Mouse (Mus musculus): ENCODE results near the gene Tex36.

The Tex36 gene

DNA sequence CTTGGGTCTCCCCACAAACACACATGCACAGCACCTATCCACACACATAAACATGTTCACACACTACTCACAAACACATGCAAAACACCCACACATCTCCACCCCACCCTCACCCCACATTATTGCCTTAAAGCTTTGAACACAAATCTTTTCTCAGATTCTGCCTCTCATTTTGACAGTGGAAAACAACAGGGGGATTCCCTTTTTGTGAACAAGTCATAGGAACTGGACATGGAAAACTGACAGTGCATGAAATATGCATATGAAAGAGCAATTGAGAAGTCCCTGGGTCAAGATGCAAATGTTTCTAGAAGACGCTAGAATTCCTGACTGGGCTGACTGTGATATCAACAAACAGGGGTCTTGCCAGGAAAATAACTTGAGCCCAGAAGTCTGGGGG is 1.4 kb downstream of the Tex36 start:
- intact Hi-C loops (cut with DNase I): no loop called here

GRCm38 (mm10) chr7:133591750-133592149 is 10.2 kb downstream of the Tex36 start:
- intact Hi-C loops (cut with DNase I): no loop called here

GRCm38 (mm10) chr7:133583216-133583615 is 18.7 kb downstream of the Tex36 start:
- intact Hi-C loops (cut with DNase I): no loop called here

- intact Hi-C loops (cut with DNase I): no loop called here
Measured at GRCm38 (mm10) chr7:133580296-133580640, 21.7 kb downstream of the Tex36 start.

- intact Hi-C loops (cut with DNase I): no loop called here
Measured at GRCm38 (mm10) chr7:133579491-133580295, 22.3 kb downstream of the Tex36 start.

DNA sequence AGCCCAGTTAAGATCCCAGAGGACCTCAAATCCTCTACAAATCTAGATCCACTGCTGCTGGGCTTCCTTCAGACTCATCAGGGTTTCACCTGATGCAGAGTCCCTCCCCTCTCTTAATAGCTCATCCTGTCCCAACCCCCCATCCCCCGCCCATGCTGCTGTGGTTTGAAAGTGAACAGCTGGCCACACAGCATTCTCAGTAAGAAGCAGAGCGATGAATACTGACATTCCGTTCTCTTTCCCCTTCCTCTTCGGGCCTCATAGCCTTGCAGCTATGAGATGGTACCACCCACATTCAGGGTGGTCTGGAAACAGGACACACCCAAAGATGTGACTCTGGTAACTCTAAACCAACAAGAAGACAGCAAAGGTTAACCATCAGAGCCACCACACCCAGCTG is 25.1 kb downstream of the Tex36 start:
- intact Hi-C loops (cut with DNase I): no loop called here

- intact Hi-C loops (cut with DNase I): no loop called here
Measured at GRCm38 (mm10) chr7:133576281-133576680, 25.7 kb downstream of the Tex36 start.

- intact Hi-C loops (cut with DNase I): no loop called here
Measured at GRCm38 (mm10) chr7:133571927-133572326, 30.0 kb downstream of the Tex36 start.

DNA sequence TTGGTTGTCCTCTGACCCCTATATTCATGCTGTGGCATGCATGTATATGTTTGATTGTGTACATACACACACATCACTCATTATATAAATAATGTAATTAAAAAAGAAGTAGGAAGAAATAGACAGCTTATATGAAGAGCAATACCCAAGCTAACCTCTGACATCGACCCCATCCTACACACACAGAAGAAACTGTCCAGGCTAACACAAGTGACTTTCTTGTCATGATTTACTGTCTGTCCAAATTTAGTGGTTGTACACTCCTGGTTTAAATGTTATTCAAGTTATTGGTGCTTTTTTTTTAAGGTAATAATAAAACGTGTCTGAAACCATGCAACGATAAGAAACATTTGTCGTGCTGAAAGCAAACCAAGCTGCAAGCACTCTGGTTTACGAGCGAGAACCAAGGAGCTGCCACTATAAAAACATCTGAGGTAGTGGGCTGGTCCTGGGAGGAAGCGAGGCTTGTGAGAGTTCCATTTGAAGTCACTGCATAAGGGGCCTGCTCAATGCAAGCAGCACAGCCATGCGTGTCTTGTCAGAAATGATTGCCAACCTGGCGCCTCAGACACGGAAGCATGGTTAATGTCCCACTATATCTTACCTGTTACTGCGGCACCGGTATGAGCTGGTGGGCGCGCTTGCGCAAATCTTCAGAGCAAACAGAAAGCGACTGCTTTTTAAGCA is 32.6 kb downstream of the Tex36 start:
- intact Hi-C loops (cut with DNase I): no loop called here

DNA sequence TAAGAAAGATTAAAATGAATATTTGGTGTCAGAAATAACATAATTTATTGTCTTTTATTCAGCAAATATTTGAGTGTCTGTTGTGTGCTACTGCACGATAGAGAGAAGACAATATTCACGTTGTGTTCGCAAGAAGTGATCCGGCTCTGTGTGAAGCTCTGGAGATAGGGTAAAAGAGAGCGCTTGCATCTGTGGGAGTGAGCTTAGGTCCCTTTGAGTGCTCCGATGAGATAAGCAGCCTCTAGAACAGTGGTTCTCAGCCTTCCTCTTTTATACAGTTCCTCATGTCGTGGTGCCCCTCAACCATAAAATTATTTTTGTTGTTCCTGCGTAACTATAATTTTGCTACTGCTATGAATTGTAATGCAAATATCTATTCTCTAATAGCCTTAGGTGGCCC is 37.4 kb downstream of the Tex36 start:
- intact Hi-C loops (cut with DNase I): no loop called here

DNA sequence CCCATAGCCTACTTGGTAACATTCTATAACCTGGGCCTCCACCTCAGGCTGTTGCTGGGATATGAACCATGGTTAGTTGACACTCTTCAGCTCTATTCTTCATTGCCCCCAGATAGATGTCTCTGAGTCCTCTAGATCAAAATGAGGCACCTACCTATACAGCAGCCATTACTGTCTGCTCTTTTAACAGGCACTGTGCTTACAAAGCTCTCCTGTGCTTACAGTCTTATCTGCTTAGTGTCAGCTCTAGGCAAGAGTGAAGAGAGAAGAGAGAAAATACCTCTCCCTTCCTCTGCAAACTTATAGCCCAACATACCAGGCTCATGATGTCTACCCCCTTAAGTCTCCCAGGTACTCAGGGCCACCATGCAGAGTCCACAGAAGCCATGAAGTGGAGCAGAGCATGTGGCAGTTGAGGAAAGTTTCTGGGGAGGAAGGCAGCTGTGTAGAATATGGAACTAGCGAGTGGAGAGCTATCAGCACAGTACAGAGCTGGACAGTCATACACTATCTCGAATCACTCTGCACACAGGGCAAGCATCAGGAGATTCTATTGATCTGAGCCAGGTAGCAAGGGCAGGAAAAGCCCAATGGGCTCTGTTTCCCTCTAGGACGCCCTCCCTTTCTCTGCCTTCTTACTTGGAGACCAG is 38.7 kb downstream of the Tex36 start:
- intact Hi-C loops (cut with DNase I): no loop called here

DNA sequence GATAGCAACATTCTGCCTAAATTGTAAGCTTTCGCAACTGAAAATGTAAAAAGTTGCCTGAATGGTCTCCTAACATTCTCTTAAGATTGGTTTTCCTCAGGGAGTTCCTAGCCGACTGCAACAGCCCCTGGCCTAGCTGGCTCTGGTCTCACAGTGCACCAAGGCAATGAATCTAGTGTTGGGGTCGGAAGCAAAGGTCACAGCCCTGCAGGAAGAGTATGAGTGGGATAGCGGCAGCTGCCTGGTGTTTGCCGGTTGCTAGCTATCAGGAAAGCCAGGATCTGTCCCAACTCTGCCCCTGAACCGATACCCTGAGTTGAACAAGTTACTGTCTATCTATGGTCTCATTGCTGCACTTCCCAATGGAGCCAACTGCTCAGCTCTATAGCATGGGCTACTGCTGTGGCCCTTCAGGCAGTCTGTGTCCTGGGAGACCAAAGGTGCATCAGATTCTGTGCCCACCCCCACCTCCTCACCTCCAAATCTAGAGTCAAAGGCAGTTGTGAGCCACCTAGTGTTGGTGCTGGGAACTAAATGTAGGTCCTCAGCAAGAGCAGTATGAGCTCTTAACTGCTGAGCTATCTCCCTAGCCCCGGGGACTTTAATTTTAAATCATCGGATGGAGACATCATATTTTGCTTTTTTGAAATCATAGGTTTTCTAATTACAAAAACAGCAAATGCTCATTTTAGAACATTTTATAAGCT is 46.0 kb downstream of the Tex36 start:
- intact Hi-C loops (cut with DNase I): no loop called here

DNA sequence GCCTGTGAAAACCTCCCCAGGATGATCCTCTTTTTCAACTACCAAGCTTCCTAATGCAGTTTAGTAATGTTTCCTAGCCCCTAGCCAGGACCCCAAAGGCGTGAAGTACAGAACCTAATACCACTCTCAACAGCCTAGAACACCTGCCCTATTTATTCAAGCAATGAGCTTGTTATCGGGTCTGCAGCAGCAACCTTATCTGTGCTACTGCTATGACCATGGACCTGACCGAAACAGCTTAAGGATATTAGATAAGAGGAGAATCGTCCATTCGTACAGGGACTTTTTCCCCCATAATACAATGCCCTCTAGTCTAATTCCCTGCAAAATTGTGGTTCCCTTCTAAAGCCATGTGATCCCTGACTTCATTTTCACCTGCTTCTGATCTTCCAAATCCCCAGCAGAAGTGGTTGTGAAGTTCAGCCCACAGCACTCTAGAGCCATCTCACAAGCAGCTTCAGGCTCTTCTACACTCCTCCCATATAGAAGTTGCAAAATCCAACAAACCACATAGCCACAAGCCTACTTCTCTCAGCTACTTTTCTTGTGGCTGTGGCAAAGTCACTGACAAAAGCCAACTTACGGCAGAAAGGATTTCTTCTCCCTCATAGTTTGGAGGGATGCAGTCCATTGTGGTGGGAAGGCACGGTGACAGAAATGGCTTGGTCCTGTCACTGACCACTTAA is 49.5 kb downstream of the Tex36 start:
- intact Hi-C loops (cut with DNase I): no loop called here

DNA sequence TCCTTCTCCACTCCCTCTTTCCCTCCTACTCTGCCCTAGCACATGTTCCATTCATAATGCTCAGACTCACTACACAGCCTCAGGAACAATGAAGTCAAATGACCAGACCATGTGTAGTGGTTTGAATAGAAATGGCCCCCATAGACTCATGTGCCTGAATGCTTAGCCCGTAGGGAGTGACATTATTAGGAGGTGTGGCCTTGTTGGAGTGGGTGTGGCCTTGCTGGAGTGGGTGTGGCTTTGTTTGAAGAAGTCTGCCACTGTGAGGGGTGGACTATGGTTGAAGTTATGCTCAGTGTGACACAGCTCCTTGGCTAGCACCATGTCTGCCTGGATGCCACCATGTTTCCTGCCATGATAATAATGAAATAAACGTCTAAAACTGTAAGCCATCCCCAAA is 51.0 kb downstream of the Tex36 start:
- intact Hi-C loops (cut with DNase I): no loop called here

DNA sequence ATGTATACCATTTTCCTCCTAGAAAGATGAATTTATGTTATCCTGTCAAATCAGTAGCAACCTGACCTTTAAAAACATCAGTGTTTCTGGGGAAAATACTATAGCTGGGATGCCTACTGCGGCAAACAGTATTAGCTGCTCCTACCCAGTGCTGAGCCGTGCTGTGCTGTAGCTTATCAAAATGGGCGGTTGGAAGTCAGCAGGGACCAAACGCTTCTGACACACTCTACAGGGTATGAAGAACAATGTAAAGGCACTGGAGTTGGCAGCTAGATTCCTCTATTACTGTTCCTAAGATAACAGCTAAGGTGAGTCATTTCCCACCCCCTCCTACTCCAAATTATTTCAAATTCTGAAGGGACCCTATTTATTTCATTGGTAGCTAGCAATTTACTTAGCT is 53.5 kb downstream of the Tex36 start:
- intact Hi-C loops (cut with DNase I): no loop called here

DNA sequence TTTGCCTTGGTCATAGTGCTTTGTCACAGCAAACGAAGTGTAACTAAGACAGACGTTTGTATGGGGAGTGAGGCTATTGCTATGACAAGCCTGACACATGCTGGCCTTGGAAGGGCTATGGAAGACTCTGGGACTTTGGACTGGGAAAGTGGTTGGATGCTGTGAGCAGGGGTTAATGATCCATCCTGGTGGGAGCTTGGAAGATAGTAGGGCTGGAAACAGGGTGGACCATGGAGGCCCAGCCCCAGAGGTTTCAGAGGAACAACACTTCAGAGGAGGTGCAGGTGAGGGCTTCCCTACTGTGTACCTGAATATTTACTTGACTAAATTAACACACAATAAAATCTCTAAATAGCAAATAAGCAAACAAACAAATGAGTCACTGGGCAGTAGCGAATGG is 56.3 kb downstream of the Tex36 start:
- intact Hi-C loops (cut with DNase I): no loop called here

DNA sequence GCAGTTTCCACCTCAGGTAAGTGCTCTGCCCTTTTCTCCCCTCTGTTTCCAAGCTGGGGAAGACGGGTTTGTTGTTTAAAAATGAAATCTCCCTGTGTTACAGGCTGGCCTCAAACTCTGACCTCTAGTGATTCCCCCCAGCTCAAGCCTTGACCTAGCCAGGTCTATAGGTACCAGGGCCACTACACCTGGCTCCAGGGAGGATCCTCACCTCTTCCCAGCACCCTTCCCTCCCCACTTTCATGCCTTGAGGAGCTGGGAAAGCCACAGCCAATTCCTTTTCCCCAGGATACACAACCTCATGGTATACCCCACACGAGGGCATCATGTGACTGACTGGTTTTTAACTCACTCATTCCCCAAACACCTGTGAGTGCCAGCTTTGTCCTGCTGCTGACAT is 57.0 kb downstream of the Tex36 start:
- intact Hi-C loops (cut with DNase I): no loop called here

DNA sequence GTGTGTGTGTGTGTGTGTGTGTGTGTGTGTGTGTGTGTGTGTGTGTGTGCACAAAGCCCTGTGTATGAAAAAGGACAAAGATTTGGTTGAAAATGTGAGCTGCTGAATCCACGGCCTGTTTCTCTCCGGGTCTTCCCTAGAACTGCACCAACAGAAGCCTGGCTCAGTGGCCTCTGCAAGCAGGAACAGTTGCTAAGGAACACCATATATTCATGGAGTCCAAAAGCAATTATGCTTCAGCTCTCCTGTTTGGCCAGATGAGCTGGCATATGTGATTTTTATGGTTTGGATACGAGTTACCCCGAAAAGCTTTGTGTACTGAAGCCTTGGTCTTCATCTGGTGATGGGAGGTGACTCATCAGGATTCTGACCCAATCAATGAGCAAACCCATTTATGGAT is 58.8 kb downstream of the Tex36 start:
- intact Hi-C loops (cut with DNase I): no loop called here

GRCm38 (mm10) chr7:133537366-133537765 is 64.6 kb downstream of the Tex36 start:
- intact Hi-C loops (cut with DNase I): no loop called here

Data from adrenal gland (tissue).